Mouse (Mus musculus) neural tube, embryonic 14.5 days (tissue): Measurements from ENCODE around the gene Gm10277. TPM values are rescaled to one million over a fixed set of nuclear protein-coding genes. Genes with fewer than 3 reads are reported as not detected.
A peak's percentile ranks its signal among the peaks of the same experiment; 100 is the strongest.

Experiments
- ATAC-seq: fragments of 200-750 bp; cut with Nextera tagmentation; 2 replicates; pipeline ENCODE4 v1.8.0; 2017; ENCODE audit warnings: low read depth, mild to moderate bottlenecking, moderate TSS enrichment, moderate library complexity
- H3K27ac ChIP-seq: fragments of 300-500 bp; sonication (generic); 2 replicates; pipeline ENCODE4 v1.5.1; 2014; ENCODE audit warnings: low read depth, mild to moderate bottlenecking, control low read depth, low read length, moderate library complexity, mixed read lengths
- H3K27me3 ChIP-seq: fragments of 300-500 bp; sonication (generic); 2 replicates; pipeline ENCODE4 v1.6.1; 2014; ENCODE audit warnings: low read length; ENCODE audit not compliant: control insufficient read depth, insufficient read depth
- H3K36me3 ChIP-seq: fragments of 300-500 bp; sonication (generic); 2 replicates; pipeline ENCODE4 v1.6.1; 2014; ENCODE audit warnings: low read length, mixed read lengths; ENCODE audit not compliant: control insufficient read depth, insufficient read depth
- H3K4me1 ChIP-seq: fragments of 300-500 bp; sonication (generic); 2 replicates; pipeline ENCODE4 v1.6.1; 2014; ENCODE audit warnings: low read length; ENCODE audit not compliant: control insufficient read depth, insufficient read depth
- H3K4me2 ChIP-seq: fragments of 300-500 bp; sonication (generic); 2 replicates; pipeline ENCODE4 v1.6.1; 2014; ENCODE audit warnings: mild to moderate bottlenecking, low read depth, low read length, control low read depth
- H3K4me3 ChIP-seq: fragments of 300-500 bp; sonication (generic); 2 replicates; pipeline ENCODE4 v1.5.1; 2014; ENCODE audit warnings: low read depth, low read length, control low read depth, mixed read lengths
- H3K9ac ChIP-seq: fragments of 300-500 bp; sonication (generic); replicated peaks from 2 replicates; pipeline ENCODE4 v1.6.1; 2014; ENCODE audit warnings: low read depth, mild to moderate bottlenecking, control low read depth, low read length, mixed read lengths
- H3K9me3 ChIP-seq: fragments of 300-500 bp; sonication (generic); 2 replicates; pipeline ENCODE4 v1.6.1; 2016; ENCODE audit warnings: low read length; ENCODE audit not compliant: control insufficient read depth
- WGBS: fragments of 180-500 bp; shearing (Covaris S2); extraction: QIAGEN DNeasy Blood & Tissue Kit; methylation state at CpG from one replicate; pipeline ENCODE4 v1.1.7; 2014; 5-methylcytosine and 5-hydroxymethylcytosine counted together
- polyA plus RNA-seq: library from polyadenylated mRNA; unstranded; fragments of >200 nt; fragmentation: Nextera tagmentation; extraction: Ambion mirVana; gene quantifications from 2 replicates; pipeline ENCODE4 v1.2.1, GENCODE M21; 2014

Gm10277 gene
- polyA plus RNA-seq, 1 experiment from 2014 or later = 2.1 TPM

DNA sequence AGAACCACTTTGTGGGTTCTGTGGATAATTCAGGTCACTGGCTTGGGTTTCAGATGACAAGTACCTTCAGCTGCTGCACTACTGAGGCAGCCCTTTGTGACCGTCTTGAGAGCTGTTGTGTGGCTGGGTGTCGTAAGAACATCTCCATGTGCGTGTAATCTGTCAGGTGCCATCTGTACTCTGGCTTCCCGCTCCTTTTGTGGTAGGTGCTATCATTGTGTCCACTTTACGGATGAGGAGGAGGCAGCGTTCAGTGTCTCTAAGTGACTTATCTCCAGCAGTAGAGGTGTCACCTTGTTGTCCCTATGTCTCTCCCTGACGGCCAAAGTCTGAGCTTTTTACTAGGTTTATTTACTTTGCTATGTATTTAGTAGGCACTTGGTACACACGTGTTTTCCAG, 17.2 kb downstream of the Gm10277 start:
- H3K4me1 ChIP-seq = peaks cover 15% of the 10 kb centered on the region
- no peak overlapping the region for H3K27ac ChIP-seq
- no peak overlapping the region for H3K4me3 ChIP-seq
- no peak for ATAC-seq
- H3K27me3 ChIP-seq = no peaks in the 10 kb centered on the region
- H3K4me2 ChIP-seq = no peak overlapping the region
- H3K9me3 ChIP-seq = no peaks in the 10 kb centered on the region
- WGBS = 82% methylated on average over 8 of the region's 8 CpGs
- H3K36me3 ChIP-seq = no peaks in the 10 kb centered on the region
- H3K9ac ChIP-seq = no peak overlapping the region

- Histone ChIP-seq H3K4me1 (peaks cover 24% of the 10 kb centered on the region), H3K4me2 (no peak overlapping the region), H3K27me3 (no peaks in the 10 kb centered on the region), H3K9ac (no peak overlapping the region), H3K4me3 (no peak overlapping the region), H3K9me3 (no peaks in the 10 kb centered on the region), H3K36me3 (no peaks in the 10 kb centered on the region), H3K27ac (no peak overlapping the region)
- 77% methylated on average over 4 of the region's 4 CpGs for WGBS
- ATAC-seq = no peak
Measured at GRCm38 (mm10) chr11:77769496-77769895, 18.1 kb downstream of the Gm10277 start.

DNA sequence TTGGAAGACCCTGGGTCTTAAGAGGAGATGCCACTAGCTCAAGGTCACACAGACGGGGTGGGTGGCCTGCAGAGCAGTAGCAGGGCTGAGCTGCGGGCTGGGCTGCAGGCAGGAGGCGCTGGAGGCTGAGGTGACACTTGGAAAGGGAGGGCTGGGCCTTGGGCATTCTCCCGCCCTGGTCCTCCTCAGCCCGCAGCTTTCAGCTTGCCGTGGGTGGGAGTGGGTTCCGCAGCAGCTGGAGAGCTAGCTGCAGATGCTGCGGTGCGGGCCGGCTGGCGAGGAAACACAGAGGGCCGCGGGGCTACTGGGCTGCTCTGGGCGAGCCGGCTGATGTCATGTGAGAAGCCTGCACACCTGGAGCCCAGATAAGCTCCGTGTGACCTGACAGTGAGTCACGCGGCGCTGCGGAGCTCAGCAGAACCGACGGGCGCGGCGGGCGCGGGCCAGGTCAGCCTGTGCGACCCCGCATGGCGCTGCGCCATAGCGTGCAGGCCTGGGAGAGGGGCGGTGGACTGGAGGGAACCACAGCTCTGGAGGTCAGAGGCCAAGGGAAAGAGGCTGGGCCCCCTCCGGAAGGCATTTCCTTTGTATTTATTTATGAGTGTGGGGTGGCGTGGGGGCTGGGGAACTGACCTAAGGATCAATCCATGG, 21.1 kb downstream of the Gm10277 start:
- peak; percentile 19; the same call in 1 of the 2 replicates for ATAC-seq
- H3K36me3 ChIP-seq = no peaks in the 10 kb centered on the region
- H3K9ac ChIP-seq = peak overlapping the region; percentile 48
- WGBS = 2% methylated on average over 35 of the region's 35 CpGs
- peaks cover 35% of the 10 kb centered on the region for H3K4me1 ChIP-seq
- H3K4me3 ChIP-seq = peak overlapping the region; percentile 28
- H3K4me2 ChIP-seq = peak overlapping the region; percentile 72
- no peaks in the 10 kb centered on the region for H3K27me3 ChIP-seq
- peak overlapping the region; percentile 35; the same call in 1 of the 2 replicates for H3K27ac ChIP-seq
- H3K9me3 ChIP-seq = no peaks in the 10 kb centered on the region

- peak overlapping the region; percentile 92; the same call in 1 of the 2 replicates for H3K4me2 ChIP-seq
- no peak for ATAC-seq
- H3K9ac ChIP-seq = 0 out of 2 replicates have a peak overlapping the region, but pooled peaks have one; percentile 7
- H3K4me3 ChIP-seq = no peak overlapping the region
- no peaks in the 10 kb centered on the region for H3K27me3 ChIP-seq
- H3K27ac ChIP-seq = no peak overlapping the region
- no peaks in the 10 kb centered on the region for H3K9me3 ChIP-seq
- H3K36me3 ChIP-seq = no peaks in the 10 kb centered on the region
- WGBS = 43% methylated on average over 4 of the region's 4 CpGs
- H3K4me1 ChIP-seq = peaks cover 35% of the 10 kb centered on the region
Measured at GRCm38 (mm10) chr11:77765459-77765777, 22.1 kb downstream of the Gm10277 start.

- 48% methylated on average over 9 of the region's 9 CpGs for WGBS
- Histone ChIP-seq H3K9ac (0 out of 2 replicates have a peak overlapping the region, but pooled peaks have one; percentile 98), H3K4me3 (peak overlapping the region; percentile 98)
Measured at GRCm38 (mm10) chr11:77764694-77765458, 22.7 kb downstream of the Gm10277 start.

DNA sequence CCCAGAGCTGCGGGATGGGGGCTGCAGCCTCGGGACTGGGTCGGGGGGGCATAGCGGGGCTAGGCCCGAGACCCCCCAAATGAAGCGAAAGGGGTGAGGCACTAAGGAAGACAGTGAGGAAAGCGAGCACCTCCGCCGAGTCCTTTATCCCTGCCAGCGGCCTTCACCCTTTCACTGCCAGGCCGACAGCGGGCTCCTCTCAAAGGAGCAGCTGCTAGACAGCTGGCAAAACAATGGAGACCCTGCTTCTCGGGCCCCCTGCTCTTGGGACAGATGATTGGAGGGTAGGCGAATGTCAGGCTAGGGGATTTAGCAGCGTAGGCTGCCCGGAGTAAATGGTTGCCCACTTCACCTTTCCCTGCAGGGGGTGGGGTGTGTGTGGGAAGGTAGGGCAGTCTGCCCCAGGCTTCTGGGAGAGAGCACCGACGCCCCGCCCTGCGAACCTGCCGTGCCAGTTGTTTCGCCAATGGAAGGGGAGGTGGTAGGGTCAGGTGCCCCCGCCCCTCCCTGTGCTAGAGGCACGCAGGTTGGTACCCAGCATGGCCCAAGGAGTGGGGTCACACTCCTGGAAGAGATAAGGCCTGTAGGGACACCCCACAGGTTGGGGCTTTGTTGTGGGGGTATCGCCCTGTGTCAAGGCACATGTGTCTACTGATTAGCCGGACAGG, 23.7 kb downstream of the Gm10277 start:
- peak overlapping the region; percentile 92 for H3K4me2 ChIP-seq
- no peaks in the 10 kb centered on the region for H3K9me3 ChIP-seq
- WGBS = 4% methylated on average over 26 of the region's 26 CpGs
- H3K27me3 ChIP-seq = no peaks in the 10 kb centered on the region
- peak overlapping the region; percentile 93 for H3K27ac ChIP-seq
- no peaks in the 10 kb centered on the region for H3K36me3 ChIP-seq
- H3K4me1 ChIP-seq = peaks cover 35% of the 10 kb centered on the region
- H3K4me3 ChIP-seq = peak overlapping the region; percentile 98
- peak; percentile 54 for ATAC-seq
- peak overlapping the region; percentile 98 for H3K9ac ChIP-seq

More at GRCm38 (mm10) chr11:77764694-77765458, 22.7 kb downstream of the Gm10277 start:
- H3K27me3 ChIP-seq = no peaks in the 10 kb centered on the region
- H3K27ac ChIP-seq = no peak overlapping the region
- no peaks in the 10 kb centered on the region for H3K36me3 ChIP-seq
- no peak for ATAC-seq
- peak overlapping the region; percentile 92 for H3K4me2 ChIP-seq
- peaks cover 35% of the 10 kb centered on the region for H3K4me1 ChIP-seq
- no peaks in the 10 kb centered on the region for H3K9me3 ChIP-seq

DNA sequence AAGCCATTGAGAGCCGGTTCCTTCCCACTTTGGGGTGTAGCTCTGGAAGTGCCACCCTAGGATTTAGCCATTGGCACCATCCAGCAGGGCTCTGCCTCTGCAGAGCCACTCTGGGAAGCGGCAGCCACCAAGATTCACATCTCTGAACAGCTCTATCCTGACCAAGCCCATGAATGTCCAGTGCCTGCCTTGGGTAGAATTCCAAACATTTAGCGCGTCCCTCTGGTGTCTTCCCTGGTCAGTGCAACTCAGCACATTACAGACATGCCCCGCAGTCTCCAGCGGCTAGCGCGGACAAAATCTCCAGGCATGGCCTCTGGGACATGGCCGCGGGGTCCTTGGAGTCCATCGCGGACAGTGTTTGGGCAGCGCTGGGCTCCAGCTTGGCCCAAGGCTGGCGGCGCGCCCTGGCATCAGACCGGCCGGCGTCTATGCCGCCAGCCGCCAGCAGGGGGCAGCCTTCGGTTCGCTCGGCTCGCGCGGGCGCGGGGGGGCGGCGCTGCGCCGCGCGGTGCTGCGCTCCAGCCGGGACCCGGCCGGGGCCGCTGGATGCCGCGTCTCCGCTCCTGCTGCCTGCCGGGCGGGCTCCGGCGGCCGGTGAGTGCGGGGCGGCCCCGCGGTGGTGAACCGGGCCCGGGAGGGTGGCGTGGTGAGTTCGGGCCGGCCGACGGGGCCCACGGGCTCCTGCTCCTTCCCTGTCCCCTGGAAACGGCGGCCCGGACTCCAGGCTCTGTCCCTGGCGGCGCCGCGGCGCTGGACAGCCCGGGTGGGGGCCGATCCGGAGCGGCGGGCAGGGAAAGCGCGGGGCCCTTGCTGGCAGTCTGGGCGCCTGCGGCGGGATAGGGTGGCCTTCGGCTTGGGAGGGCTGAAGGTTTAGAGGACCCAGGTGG, 24.5 kb downstream of the Gm10277 start, which contains the start of gene Myo18a:
TSS of gene Myo18a (plus strand) at position 464 of the 890 bp plus-strand sequence.
- ATAC-seq = peak; percentile 87
- Histone ChIP-seq H3K4me1 (peaks cover 35% of the 10 kb centered on the region), H3K4me2 (peak within 1 kb of the TSS; percentile 92), H3K4me3 (peak within 1 kb of the TSS; percentile 98), H3K9ac (peak within 1 kb of the TSS; percentile 98), H3K9me3 (no peaks in the 10 kb centered on the region), H3K27ac (peak within 1 kb of the TSS; percentile 93), H3K36me3 (no peaks in the 10 kb centered on the region), H3K27me3 (no peaks in the 10 kb centered on the region)
- WGBS = 2% methylated on average over 75 of the region's 79 CpGs

DNA sequence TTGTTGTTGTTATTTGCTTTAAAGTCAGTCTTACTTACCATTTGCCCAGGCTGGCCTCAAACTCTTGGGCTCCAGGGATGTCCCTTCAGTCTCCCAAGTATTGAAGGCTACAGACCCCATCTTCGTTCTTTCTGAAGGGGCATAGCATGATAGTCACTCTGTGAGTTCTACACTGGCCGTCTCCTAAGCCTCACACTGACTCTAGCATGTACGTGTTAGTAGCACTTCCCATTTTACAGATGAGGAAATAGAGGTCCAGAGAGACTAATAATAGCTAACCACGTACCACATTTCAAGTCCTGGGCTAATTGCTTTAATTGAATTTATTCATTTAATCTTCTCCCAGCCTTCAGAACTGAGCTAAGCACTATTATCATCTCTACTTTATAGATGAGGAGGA, 27.5 kb downstream of the Gm10277 start:
- Histone ChIP-seq H3K4me1 (peaks cover 16% of the 10 kb centered on the region), H3K4me2 (no peak overlapping the region), H3K9me3 (no peaks in the 10 kb centered on the region), H3K4me3 (no peak overlapping the region), H3K9ac (no peak overlapping the region), H3K27ac (no peak overlapping the region), H3K36me3 (no peaks in the 10 kb centered on the region), H3K27me3 (no peaks in the 10 kb centered on the region)
- ATAC-seq = no peak
- WGBS = 88% methylated on average over 4 of the region's 4 CpGs
